Mouse (Mus musculus): ENCODE data around the gene Olfr920.

Olfr920 gene

DNA sequence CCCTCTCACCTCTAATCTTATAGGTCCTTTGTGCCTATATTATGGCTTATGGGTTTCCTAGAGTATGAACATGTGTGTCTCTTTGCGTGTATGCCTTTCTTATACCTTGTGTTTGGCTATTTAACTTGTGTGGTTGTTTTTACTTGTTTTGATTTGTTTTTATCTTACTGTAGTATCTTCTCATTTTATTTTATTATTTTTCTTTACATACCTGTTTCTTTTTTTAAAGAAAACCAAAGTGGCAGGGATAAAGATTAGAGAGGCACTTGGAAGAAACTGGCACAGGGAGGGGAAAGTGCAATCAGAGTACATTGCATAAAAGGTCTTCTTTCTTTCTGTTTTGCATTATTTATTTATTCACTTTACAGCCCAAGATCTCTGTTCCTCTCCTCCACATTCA is at the start of gene Olfr920:
Gene Olfr920 (plus strand): TSS at position 301 of the 400 bp plus-strand sequence.
- no peak for DNase-seq

DNA sequence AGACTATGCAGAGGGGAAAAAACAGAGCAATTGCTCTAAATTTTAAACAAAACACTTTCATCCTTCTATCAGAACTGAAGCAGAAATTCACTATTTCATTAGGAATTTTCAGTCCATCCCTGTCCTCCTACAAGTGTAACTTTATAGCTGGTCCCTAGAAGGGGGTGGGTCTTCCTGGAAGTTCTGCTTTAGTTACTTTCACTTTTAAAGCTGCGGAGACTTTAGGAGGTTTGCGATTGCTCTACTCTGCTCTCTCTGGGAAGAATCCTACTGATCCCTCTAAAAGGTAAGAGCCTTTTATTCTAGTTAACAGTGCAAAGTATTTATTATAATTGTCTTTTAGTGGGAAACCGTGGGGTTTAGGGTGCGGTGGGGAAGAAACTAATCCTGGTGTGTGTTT is 34.0 kb upstream of the Olfr920 start, which contains the start of gene Vwa5a:
Gene Vwa5a (plus strand): TSS at position 167 of the 400 bp plus-strand sequence.
- DNase-seq = no peak

DNA sequence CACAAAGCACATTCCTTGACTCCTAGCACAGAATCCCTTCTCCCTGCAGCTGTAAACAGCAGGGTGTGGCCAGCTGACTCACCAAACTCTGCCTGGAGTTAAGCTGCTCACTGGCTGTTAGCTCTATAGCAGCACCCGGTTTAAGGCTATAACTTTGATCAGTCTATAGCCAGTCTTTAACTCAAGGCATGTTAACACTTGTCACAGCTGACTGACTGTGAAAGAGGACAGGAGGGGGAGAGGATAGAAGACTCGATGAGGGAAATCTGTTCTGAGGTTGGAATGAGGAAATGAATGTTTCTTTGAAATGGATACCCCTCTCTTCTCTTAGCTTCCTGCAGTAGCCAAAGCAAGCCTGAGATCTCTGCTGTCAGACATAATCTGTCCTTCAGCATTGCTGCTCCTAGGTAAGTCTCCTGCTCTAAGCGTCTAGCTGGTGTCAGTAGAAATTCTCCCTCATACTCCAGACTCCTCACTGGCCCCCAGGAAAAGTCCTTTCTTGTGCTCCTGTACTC is 33.1 kb upstream of the Olfr920 start:
- no peak for DNase-seq

DNA sequence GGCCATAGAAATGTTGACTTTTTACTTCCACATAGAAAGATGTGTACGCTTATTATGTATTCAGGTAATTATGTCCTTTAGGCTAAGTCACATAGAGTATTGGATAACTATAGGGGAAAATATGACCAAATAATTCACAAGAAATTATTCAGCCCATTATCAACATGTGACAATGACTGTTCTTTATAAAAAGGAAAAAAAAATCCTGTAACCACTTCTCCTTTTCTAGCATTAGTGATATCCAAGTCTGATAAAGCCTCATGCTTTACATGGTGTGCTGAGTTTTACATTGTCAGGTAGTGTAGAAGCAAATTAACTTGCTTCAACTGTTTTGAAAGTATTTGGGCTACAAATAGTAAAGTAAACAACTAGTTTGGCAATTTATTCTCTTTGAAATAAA is 28.1 kb upstream of the Olfr920 start:
- no peak for DNase-seq

DNA sequence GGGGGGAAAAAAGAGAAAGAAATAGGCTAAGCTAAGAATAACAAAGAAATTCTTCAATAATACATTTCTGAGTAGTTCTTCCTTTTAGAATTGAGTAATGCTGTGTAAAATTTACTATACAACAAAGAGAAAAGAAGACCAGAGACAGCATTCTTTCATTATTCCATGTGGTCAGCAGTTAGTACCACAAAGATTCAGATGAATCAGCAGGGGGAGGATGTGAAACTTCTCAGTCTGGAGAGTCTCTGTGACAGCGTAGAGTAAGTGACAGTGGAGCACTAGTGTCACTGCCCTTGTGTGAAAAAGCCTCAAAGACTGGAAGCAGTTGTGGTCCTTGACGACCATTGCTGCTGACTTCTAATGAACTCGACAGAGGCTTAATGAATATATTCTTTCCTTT is 23.9 kb upstream of the Olfr920 start:
- no peak for DNase-seq

DNA sequence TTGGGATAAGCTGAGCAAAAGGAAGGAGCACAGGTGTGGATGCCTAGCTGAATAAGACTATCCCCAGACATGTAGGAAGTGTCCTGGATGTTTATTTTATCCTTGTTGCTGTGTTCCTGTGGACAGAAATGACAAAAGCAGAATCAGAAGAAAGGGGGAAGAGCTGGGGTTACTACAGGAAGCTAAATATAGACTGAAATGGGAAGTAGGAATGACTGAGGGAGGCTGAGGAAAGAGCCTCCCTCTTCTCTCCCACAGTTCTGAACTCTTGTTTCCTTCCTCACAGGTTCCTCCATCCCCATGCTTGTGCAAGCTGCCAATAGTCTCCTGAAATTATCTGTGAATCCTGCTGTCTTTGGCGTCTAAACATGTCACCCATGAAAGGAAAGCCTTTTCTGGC is 10.7 kb upstream of the Olfr920 start:
- DNase-seq = no peak

DNA sequence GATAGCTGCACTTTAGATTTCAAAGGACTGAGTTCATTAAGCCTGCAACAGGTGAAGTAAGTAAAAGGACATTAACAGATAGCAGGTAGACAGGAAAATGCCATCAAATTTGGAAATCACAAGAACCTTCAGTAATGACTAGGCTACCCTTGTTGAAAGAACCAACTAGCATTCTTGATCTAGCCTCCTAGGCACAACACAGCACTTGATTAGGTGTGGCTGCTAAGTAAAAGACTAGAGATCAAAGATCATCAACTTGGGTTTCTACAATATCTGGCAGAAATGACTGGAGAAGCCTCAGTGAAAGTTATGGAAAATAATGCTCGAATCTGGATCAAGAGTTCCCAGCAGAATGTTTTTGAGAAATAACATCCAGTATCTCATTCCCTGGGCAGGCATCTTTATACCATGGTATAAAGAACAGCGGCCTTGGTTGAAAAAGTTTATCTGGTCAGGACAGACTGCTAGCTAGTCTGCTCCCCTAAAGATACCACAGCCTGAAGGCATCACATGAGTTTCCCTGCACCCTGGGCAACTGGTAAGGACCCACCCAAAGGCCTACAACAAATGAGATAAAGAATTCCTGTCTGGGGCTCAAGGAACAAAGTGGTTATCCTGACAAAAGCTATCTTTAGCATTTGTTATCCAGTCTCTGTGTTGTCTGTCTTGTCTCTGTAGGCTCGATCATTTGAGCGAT is 7.3 kb upstream of the Olfr920 start:
- no peak for DNase-seq

DNA sequence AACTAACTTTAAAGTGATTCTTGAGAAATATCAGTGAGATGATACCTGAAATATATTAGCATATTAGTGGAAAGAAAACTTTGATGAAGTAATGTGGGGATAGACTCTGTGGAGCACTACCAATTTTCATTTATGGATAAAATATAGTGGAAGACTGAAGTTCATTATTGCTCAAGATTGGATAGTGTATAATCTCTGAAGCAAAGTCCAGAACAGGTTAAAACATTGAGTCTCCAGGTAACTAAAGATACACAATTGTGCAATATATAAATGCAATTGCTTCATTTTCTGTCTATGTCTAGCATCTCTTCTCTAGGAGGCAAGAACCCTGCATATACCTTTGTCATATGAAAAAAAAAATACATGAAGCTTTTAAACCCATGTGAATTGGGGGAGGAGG is 20.7 kb downstream of the Olfr920 start, which contains the start of gene Olfr921:
Gene Olfr921 (plus strand): TSS at position 301 of the 400 bp plus-strand sequence.
- DNase-seq = no peak

DNA sequence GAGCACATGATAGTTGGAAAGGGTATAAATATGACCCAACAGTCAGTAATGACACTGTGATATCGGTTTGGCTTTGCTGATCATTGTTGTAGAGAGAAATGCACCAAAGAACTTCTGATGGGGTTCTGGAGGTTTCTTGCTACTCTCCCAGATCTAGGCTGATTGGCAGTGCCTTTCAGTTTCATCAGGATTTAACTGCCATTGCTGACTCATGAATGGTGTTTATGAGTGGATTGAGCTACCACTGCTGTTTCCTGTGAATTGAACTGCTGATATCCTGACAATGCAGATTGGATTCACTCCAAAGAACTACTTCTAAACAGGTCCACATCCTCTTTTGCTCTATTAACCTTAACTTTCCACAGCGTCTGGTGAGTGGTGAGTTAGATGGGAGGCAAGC is 40.6 kb downstream of the Olfr920 start:
- no peak for DNase-seq

DNA sequence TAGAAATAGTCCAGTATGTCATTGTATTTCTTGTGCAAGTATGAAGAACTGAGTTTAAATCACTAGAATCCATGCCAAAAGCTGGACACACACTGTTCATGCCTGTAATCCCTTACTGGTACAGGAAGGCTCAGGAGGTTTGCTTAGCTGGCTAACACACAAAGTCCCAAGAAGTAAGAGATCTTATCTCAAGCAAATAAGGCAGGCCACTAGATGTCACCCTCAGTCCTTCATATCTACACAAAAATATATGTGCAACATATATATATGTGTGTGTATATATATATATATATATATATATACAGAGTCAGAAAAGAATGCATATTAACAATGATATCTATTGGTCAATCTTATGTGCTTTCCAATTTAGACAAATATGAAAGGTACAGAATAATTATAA is 53.6 kb downstream of the Olfr920 start:
- DNase-seq = no peak
